Mouse (Mus musculus): ENCODE data around the gene Tmem50b.

DNA sequence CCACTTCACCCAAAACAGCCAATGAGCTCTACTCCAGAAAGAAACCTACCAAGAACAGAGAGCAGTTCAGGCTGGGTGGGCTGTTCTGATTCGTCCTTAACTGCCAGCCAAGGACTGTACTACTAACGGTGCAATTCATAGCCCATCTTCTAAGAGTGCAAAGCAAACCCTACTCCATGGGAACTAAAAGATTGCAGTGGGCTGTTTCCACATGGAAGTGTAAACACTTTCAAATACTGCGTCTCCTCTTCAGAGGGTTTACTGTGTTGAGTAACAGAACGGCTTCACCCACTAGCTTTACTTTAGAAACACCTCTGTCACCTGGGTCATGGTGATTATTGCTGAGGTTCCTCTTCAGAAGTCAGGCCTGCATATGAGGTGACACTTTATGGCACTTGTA lies 3.5 kb upstream of the Tmem50b start:
- TF ChIP-seq CTCF (IDR thresholded peaks at IDR 0.05; ENCODE audit: borderline replicate concordance, insufficient read depth, low read depth, low read length), result no peak
- TF ChIP-seq POLR2A (IDR thresholded peaks at IDR 0.05; ENCODE audit: borderline replicate concordance, insufficient read depth, low read length), result no peak

Measured in cerebellum, adult 2 months (tissue).